Mouse (Mus musculus): ENCODE results near the gene Ccdc83.

The Ccdc83 gene

GRCm38 (mm10) chr7:90265289-90265970 is at the start of gene Ccdc83:
Gene Ccdc83, minus strand, starts transcription at chr7:90265777.
- DNase-seq: peak; percentile 80 to 82

- peak in 1 of 2 experiments; percentile 18 for DNase-seq
Observed at GRCm38 (mm10) chr7:90313421-90313820, 47.8 kb upstream of the Ccdc83 start.

- no peak for DNase-seq
Observed at GRCm38 (mm10) chr7:90312151-90312883, 46.7 kb upstream of the Ccdc83 start.

- DNase-seq: no peak
Observed at GRCm38 (mm10) chr7:90308003-90308402, 42.4 kb upstream of the Ccdc83 start.

- DNase-seq: no peak
Observed at GRCm38 (mm10) chr7:90306968-90307367, 41.4 kb upstream of the Ccdc83 start.

GRCm38 (mm10) chr7:90306079-90306478 is 40.5 kb upstream of the Ccdc83 start:
- DNase-seq: no peak

GRCm38 (mm10) chr7:90302647-90303552 is 37.3 kb upstream of the Ccdc83 start:
- peak; percentile 13 for DNase-seq

GRCm38 (mm10) chr7:90301942-90302646 is 36.5 kb upstream of the Ccdc83 start, which contains the start of gene Sytl2:
Gene Sytl2, plus strand, starts transcription at chr7:90302252.
- DNase-seq: peak; percentile 64 to 71

GRCm38 (mm10) chr7:90291885-90292284 is 26.3 kb upstream of the Ccdc83 start:
- peak; percentile 6 to 15 for DNase-seq

- no peak for DNase-seq
Observed at GRCm38 (mm10) chr7:90284793-90285192, 19.2 kb upstream of the Ccdc83 start.

- no peak for DNase-seq
Observed at GRCm38 (mm10) chr7:90282786-90283185, 17.2 kb upstream of the Ccdc83 start.

- DNase-seq: no peak
Observed at GRCm38 (mm10) chr7:90281759-90282546, 16.4 kb upstream of the Ccdc83 start.

- DNase-seq: no peak
Observed at GRCm38 (mm10) chr7:90280878-90281277, 15.3 kb upstream of the Ccdc83 start.

- DNase-seq: peak; percentile 54 to 59
Observed at GRCm38 (mm10) chr7:90280274-90280875, 14.8 kb upstream of the Ccdc83 start.

- DNase-seq: no peak
Observed at GRCm38 (mm10) chr7:90279136-90279535, 13.6 kb upstream of the Ccdc83 start.

- no peak for DNase-seq
Observed at GRCm38 (mm10) chr7:90277769-90278168, 12.2 kb upstream of the Ccdc83 start.

- DNase-seq: no peak
Observed at GRCm38 (mm10) chr7:90277246-90277645, 11.7 kb upstream of the Ccdc83 start.

- no peak for DNase-seq
Observed at GRCm38 (mm10) chr7:90274561-90275100, 9.1 kb upstream of the Ccdc83 start.

GRCm38 (mm10) chr7:90270141-90270540 is 4.6 kb upstream of the Ccdc83 start:
- no peak for DNase-seq

GRCm38 (mm10) chr7:90261902-90262599 is 3.5 kb downstream of the Ccdc83 start:
- DNase-seq: no peak

Data from B cell, adult 2 months (primary cell).